Mouse (Mus musculus): ENCODE measurements around the gene Mapk6. TPM values are rescaled to one million over a fixed set of nuclear protein-coding genes. Genes with fewer than 3 reads are reported as not detected.

Gene Mapk6
- polyA plus RNA-seq, 1 experiment from 2014 or later, result 48.8 TPM

DNA sequence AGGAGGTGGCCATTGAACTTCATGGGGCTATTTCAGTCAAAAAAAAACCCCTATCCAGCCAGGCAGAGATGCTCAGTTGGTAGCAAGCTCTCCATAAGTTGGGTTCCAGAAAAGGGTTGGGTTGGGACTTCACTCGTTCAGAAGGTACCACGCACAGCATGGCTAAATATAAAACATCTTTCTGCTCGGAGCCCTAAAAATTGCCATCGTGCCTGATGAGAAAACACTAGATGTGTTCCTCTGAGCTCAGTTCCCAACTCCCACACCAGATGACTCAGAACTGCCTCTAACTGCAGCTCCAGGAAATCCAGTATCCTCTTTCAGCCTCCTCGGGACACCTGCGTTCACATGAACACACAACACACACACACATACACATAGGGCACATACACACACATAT lies 71.8 kb downstream of the Mapk6 start:
- no peak for ATAC-seq (ENCODE audit: insufficient read depth, low FRiP score, low read depth)
- H3K9ac ChIP-seq, result no peak overlapping the region
- WGBS, result 91% methylated on average over 6 of the region's 6 CpGs
- H3K27ac ChIP-seq, result no peak overlapping the region
- no peaks in the 10 kb centered on the region for H3K9me3 ChIP-seq
- no peaks in the 10 kb centered on the region for H3K4me1 ChIP-seq
- H3K36me3 ChIP-seq, result peaks cover 16% of the 10 kb centered on the region
- no peak overlapping the region for H3K4me2 ChIP-seq
- H3K27me3 ChIP-seq (replicated peaks), result no peaks in the 10 kb centered on the region
- H3K4me3 ChIP-seq (replicated peaks), result no peak overlapping the region

DNA sequence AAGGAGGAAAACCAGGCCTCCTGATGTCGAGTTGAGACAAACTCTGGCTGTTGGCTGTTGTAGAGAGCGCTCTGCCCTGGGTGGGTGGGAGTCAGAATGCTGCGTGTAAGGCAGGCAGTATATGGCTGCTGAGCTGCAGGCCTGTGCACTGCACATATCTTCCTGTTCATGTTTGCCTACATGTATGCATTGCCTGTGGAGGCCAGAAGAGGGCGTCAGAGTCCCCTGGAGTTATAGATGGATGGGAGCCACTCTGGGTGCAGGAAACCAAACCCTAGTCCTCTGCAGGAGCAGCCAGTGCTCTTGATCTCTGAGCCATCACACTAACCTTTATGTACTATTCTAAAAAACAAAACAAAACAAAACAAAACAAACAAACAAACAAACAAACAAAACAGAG lies 75.4 kb downstream of the Mapk6 start:
- no peak for ATAC-seq (ENCODE audit: insufficient read depth, low FRiP score, low read depth)
- Histone ChIP-seq H3K4me2 (no peak overlapping the region), H3K9ac (no peak overlapping the region), H3K27me3 (replicated peaks) (no peaks in the 10 kb centered on the region), H3K27ac (no peak overlapping the region), H3K9me3 (no peaks in the 10 kb centered on the region), H3K36me3 (peaks cover 28% of the 10 kb centered on the region), H3K4me3 (replicated peaks) (no peak overlapping the region), H3K4me1 (no peaks in the 10 kb centered on the region)
- WGBS, result 67% methylated on average over 4 of the region's 4 CpGs

GRCm38 (mm10) chr9:75330821-75331220 lies 79.0 kb downstream of the Mapk6 start:
- Histone ChIP-seq H3K4me3 (replicated peaks) (no peak overlapping the region), H3K9ac (no peak overlapping the region), H3K9me3 (no peaks in the 10 kb centered on the region), H3K36me3 (peaks cover 18% of the 10 kb centered on the region), H3K4me2 (no peak overlapping the region), H3K4me1 (no peaks in the 10 kb centered on the region), H3K27me3 (replicated peaks) (no peaks in the 10 kb centered on the region), H3K27ac (no peak overlapping the region)
- 94% methylated on average over 8 of the region's 8 CpGs for WGBS
- ATAC-seq (ENCODE audit: insufficient read depth, low FRiP score, low read depth), result no peak

GRCm38 (mm10) chr9:75328047-75328446 lies 81.8 kb downstream of the Mapk6 start:
- Histone ChIP-seq H3K36me3 (peaks cover 15% of the 10 kb centered on the region), H3K4me1 (no peaks in the 10 kb centered on the region), H3K27ac (no peak overlapping the region), H3K27me3 (replicated peaks) (no peaks in the 10 kb centered on the region), H3K4me2 (no peak overlapping the region), H3K9ac (no peak overlapping the region), H3K4me3 (replicated peaks) (no peak overlapping the region), H3K9me3 (no peaks in the 10 kb centered on the region)
- WGBS, result 95% methylated on average over 3 of the region's 3 CpGs
- ATAC-seq (ENCODE audit: insufficient read depth, low FRiP score, low read depth), result no peak

- no peak for ATAC-seq (ENCODE audit: insufficient read depth, low FRiP score, low read depth)
- 68% methylated on average over 13 of the region's 13 CpGs for WGBS
- H3K4me3 ChIP-seq (replicated peaks), result no peak overlapping the region
- no peak overlapping the region for H3K4me2 ChIP-seq
- H3K27me3 ChIP-seq (replicated peaks), result no peaks in the 10 kb centered on the region
- no peak overlapping the region for H3K9ac ChIP-seq
- no peaks in the 10 kb centered on the region for H3K36me3 ChIP-seq
- no peaks in the 10 kb centered on the region for H3K9me3 ChIP-seq
- H3K4me1 ChIP-seq, result no peaks in the 10 kb centered on the region
- no peak overlapping the region for H3K27ac ChIP-seq
These were observed 87.5 kb downstream of the Mapk6 start for GRCm38 (mm10) chr9:75322099-75322885.

DNA sequence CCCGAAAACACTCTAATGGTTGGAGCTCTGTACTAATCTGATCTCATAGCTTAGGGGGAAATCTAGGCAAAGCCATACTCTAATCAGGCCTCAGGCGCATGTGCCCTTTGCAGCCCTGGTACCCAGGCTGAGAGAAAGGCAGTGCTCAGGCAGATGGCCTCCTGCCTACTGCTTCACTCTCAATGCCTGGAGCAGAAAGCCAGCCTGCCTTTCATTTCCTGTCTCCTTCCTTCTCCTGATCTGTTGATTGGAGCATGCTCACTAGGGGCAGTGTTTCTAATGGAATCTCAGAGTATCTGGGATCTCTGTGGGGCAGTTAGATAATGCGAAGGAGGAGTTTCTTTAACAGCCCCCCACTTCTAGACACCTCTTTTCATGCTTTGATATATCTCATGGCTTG lies 90.4 kb downstream of the Mapk6 start:
- ATAC-seq (ENCODE audit: insufficient read depth, low FRiP score, low read depth), result no peak
- Histone ChIP-seq H3K36me3 (no peaks in the 10 kb centered on the region), H3K27ac (no peak overlapping the region), H3K4me2 (no peak overlapping the region), H3K4me1 (peaks cover 9% of the 10 kb centered on the region; the same call in 1 of the 2 replicates), H3K9me3 (no peaks in the 10 kb centered on the region), H3K9ac (no peak overlapping the region), H3K4me3 (replicated peaks) (no peak overlapping the region), H3K27me3 (replicated peaks) (no peaks in the 10 kb centered on the region)
- 68% methylated on average over 3 of the region's 3 CpGs for WGBS

Other genes with a start within 250 kb of the Mapk6 start
- gene Myo5c, start 178.0 kb downstream of the Mapk6 start, polyA plus RNA-seq (2015; fragmentation: Nextera tagmentation; extraction: Ambion mirVana), result 11.3 and 12.4 TPM in 2 replicates
- gene Gnb5, start 103.7 kb downstream of the Mapk6 start, polyA plus RNA-seq (2015; fragmentation: Nextera tagmentation; extraction: Ambion mirVana), result 18.9 and 20.5 TPM in 2 replicates
- gene Bcl2l10, start 62.2 kb downstream of the Mapk6 start, polyA plus RNA-seq (2015; fragmentation: Nextera tagmentation; extraction: Ambion mirVana), result not detected in 2 replicates
- gene Leo1, start 31.5 kb upstream of the Mapk6 start, polyA plus RNA-seq (2015; fragmentation: Nextera tagmentation; extraction: Ambion mirVana), result 38.8 and 39.3 TPM in 2 replicates
- 138 and 153 TPM in 2 replicates for gene Tmod3, start 149.7 kb upstream of the Mapk6 start, polyA plus RNA-seq (2015; fragmentation: Nextera tagmentation; extraction: Ambion mirVana)
- gene Tmod2, start 201.3 kb upstream of the Mapk6 start, polyA plus RNA-seq (2015; fragmentation: Nextera tagmentation; extraction: Ambion mirVana), result 18.1 and 19.9 TPM in 2 replicates
- 28.3 and 29.1 TPM in 2 replicates for gene Lysmd2, start 215.7 kb upstream of the Mapk6 start, polyA plus RNA-seq (2015; fragmentation: Nextera tagmentation; extraction: Ambion mirVana)